Mouse (Mus musculus) MEL (cell line): ENCODE measurements at regions not wholly inside any gene's neighbourhood (a gene's known extent, or its start where the extent isn't known, plus 50 kb on each side); places are given as distances from the start of the nearest gene placed in this dataset.

Experiments
- BHLHE40 ChIP-seq: IDR thresholded peaks from 2 replicates; pipeline ENCODE4 v1.6.1; 2012; ENCODE audit warnings: low read depth, mild to moderate bottlenecking, inconsistent platforms, low read length, improper control_type of control experiment, borderline replicate concordance
- CTCF ChIP-seq, 3 experiments: IDR thresholded peaks in 2 of 3; conservative IDR thresholded peaks in 1 of 3; 2 replicates each; pipeline ENCODE4 v1.5.1; 2011 to 2012; ENCODE audit warnings: low read length in 3 of 3, low read depth in 2 of 3, mild to moderate bottlenecking in 2 of 3, improper control_type of control experiment in 1 of 3, inconsistent platforms in 1 of 3, mixed read lengths in 1 of 3, moderate library complexity in 1 of 3; ENCODE audit not compliant: control insufficient read depth in 1 of 3, insufficient read depth in 1 of 3, poor library complexity in 1 of 3, severe bottlenecking in 1 of 3
- E2F4 ChIP-seq: IDR thresholded peaks from 2 replicates; pipeline ENCODE4 v1.6.1; 2011; ENCODE audit warnings: low read depth, low read length, improper control_type of control experiment, borderline replicate concordance
- EP300 ChIP-seq, 2 experiments: IDR thresholded peaks; 2 replicates each; pipeline ENCODE4 v1.6.1; 2011; ENCODE audit warnings: improper control_type of control experiment in 2 of 2, low read length in 2 of 2, low read depth in 1 of 2, mild to moderate bottlenecking in 1 of 2
- HCFC1 ChIP-seq: IDR thresholded peaks from 2 replicates; pipeline ENCODE4 v1.6.1; 2012; ENCODE audit warnings: low read depth, mild to moderate bottlenecking, inconsistent platforms, low read length, improper control_type of control experiment, moderate library complexity
- MYC ChIP-seq: IDR thresholded peaks from 2 replicates; pipeline ENCODE4 v1.6.1; 2011; ENCODE audit warnings: low read depth, mild to moderate bottlenecking, low read length, improper control_type of control experiment, moderate library complexity
- POLR2A ChIP-seq, 2 experiments: IDR thresholded peaks; 2 replicates each; pipeline ENCODE4 v1.6.1; 2011 to 2012; ENCODE audit warnings: low read length in 2 of 2, mild to moderate bottlenecking in 2 of 2, control low read depth in 1 of 2, improper control_type of control experiment in 1 of 2, low read depth in 1 of 2, moderate library complexity in 1 of 2; ENCODE audit not compliant: control insufficient read depth in 1 of 2, insufficient read depth in 1 of 2, poor library complexity in 1 of 2
- POLR2AphosphoS5 ChIP-seq: IDR thresholded peaks from 2 replicates; pipeline ENCODE4 v1.6.1; 2012; ENCODE audit warnings: low read depth, borderline replicate concordance, mild to moderate bottlenecking, inconsistent platforms, low read length, moderate library complexity, mixed read lengths
- SIN3A ChIP-seq: IDR thresholded peaks from 2 replicates; pipeline ENCODE4 v1.6.1; 2012; ENCODE audit warnings: low read length, improper control_type of control experiment, inconsistent platforms
- USF2 ChIP-seq, 2 experiments: IDR thresholded peaks; 2 replicates each; pipeline ENCODE4 v1.6.1; 2011 to 2012; ENCODE audit warnings: improper control_type of control experiment in 2 of 2, low read length in 2 of 2, borderline replicate concordance in 1 of 2, inconsistent platforms in 1 of 2, low read depth in 1 of 2, mild to moderate bottlenecking in 1 of 2; ENCODE audit not compliant: insufficient read depth in 1 of 2

- no peak for TF ChIP-seq EP300 (IDR thresholded peaks at IDR 0.05; ENCODE audit: low read depth in 1 of 2, low read length in 2 of 2)
- no peak for TF ChIP-seq USF2 (IDR thresholded peaks at IDR 0.05; ENCODE audit: borderline replicate concordance in 1 of 2, insufficient read depth in 1 of 2, low read depth in 1 of 2, low read length in 2 of 2)
- TF ChIP-seq POLR2A (IDR thresholded peaks at IDR 0.05; ENCODE audit: control insufficient read depth in 1 of 2, insufficient read depth in 1 of 2, low read depth in 1 of 2, low read length in 2 of 2, poor library complexity in 1 of 2) = no peak
- TF ChIP-seq SIN3A = no peak
- TF ChIP-seq BHLHE40 = no peak
- no peak for TF ChIP-seq MYC
- no peak for TF ChIP-seq E2F4
- TF ChIP-seq CTCF (IDR thresholded peaks at IDR 0.05 in 2 of 3, conservative IDR thresholded peaks at IDR 0.05 in 1 of 3; ENCODE audit: control insufficient read depth in 1 of 3, insufficient read depth in 1 of 3, low read depth in 2 of 3, low read length in 3 of 3, poor library complexity in 1 of 3, severe bottlenecking in 1 of 3) = no peak
- TF ChIP-seq HCFC1 = no peak
- no peak for TF ChIP-seq POLR2AphosphoS5
These were observed 123.5 kb upstream of the Tbl1x start for GRCm38 (mm10) chrX:77387271-77387670.
